Mouse (Mus musculus): ENCODE data around the gene Klkb1. TPM values are rescaled to one million over a fixed set of nuclear protein-coding genes. Genes with fewer than 3 reads are reported as not detected.

Gene Klkb1
- total RNA-seq, 2 experiments from 2014 or later = not detected

Other genes with a start within 250 kb of the Klkb1 start
- not detected for gene Mtnr1a, start 225.7 kb downstream of the Klkb1 start, total RNA-seq (2021)
- not detected for gene F11, start 32.8 kb downstream of the Klkb1 start, total RNA-seq (2021)
- not detected for gene Gm45753, start 13.6 kb upstream of the Klkb1 start, total RNA-seq (2021)
- gene Cyp4v3, start 38.4 kb upstream of the Klkb1 start, total RNA-seq (2021) = 1 to 10 TPM; 4.1 to 4.3 TPM
- 10 to 100 TPM; 23.1 to 23.8 TPM for gene Fam149a, start 87.4 kb upstream of the Klkb1 start, total RNA-seq (2021)
- gene Tlr3, start 116.2 kb upstream of the Klkb1 start, total RNA-seq (2021) = 1 to 10 TPM; 6.6 to 6.9 TPM
- gene Sorbs2, start 212.9 kb upstream of the Klkb1 start, total RNA-seq (2021) = 100 to 1,000 TPM; 258 to 338 TPM